Mouse (Mus musculus): ENCODE measurements at regions not wholly inside any gene's neighbourhood (a gene's known extent, or its start where the extent isn't known, plus 50 kb on each side); places are given as distances from the start of the nearest gene placed in this dataset.
A peak's percentile ranks its signal among the peaks of the same experiment; 100 is the strongest.

DNA sequence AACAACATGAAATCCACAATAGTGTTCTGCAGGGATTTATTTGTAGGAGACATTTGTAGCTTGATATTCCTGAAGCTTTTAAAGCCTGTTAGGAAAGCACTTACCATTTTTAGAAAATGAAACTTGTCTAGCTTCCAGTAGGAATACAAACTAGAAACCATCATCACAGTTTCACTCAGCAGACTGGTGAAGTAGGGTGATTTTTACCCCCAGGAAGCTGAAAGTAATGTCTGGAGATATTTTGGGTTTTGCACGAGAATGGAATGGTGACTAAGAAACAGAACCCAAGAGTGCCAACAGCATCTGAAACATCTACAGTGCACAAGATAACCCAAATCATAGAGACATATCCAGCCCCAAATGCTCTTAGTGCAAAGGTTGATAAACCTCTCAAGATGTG lies 196.1 kb upstream of the Gm6657 start:
- DNase-seq, result no peak

DNA sequence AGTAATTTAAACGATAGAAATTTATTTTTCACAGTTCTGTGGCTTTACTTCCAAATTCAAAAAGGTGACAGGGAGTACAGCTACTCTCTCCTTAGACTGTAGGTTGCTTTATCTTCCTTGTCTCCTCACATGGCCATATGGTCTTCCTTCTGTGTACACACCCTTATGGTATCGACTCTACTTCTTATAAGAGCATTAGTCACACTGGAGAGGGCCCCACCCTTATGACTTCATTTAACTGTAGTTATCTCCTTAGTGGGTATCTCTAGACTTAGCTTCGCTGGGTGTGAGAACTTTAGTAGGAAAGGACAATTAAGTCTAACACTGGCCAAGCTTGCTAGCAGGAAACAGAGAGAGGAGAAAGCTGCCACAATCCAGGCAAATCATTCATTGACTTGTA lies 193.6 kb upstream of the Gm6657 start:
- DNase-seq, result no peak

DNA sequence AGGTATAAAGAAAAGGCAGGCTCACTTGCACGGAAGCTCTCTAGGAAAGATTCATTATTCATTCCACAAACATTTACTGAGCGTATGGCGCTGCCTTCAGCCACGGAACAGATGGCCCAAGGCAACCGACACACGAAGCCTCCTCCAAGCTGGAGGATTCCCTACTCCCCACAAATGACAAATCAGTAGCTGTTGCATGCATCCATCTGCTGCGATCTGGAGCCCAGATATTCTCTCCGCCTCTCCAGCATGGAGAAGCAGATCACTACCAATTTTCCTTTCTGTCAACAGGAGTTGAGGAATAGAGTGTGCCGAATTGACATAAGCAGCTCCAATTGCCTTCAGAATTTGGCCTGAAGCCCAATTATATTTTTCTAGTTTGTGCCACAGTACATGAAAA lies 192.2 kb upstream of the Gm6657 start:
- DNase-seq, result no peak

DNA sequence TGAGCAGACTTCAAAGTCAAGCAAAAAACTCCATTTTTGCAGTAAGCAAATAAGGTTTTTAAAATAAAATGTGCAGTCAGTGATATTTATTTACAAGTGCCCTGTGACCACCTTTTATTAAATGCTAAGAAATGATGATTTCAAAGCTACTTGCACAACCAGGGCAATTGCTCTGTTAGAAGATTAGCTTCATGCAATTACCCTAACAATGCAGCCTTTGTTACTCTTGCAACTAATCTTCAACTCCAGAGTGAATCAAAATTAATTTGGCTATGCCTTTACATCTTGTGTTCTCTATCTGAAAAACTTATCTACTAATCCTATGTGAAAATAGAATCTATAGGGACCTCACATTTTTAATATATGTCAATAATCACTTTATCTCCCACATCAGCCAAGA lies 160.3 kb upstream of the Gm6657 start:
- DNase-seq, result no peak

DNA sequence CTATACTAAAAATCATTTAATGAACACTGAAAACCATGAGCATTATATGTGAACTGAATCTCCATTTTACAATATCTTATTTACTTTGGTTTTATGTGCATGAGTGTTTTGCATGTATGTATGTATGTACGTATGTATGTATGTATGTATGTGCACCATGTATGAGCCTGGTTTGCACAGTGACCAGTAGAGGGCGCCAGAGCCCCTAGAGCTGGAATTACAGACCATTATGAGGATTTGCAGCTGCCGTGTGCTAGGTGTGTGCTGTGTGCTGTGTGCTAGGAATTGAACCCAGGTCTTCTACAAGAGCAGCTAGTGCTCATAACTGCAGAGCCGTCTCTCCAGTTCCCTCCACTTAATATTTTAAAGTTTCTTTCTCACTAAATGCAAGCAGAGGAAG lies 147.5 kb upstream of the Gm6657 start:
- no peak for DNase-seq

DNA sequence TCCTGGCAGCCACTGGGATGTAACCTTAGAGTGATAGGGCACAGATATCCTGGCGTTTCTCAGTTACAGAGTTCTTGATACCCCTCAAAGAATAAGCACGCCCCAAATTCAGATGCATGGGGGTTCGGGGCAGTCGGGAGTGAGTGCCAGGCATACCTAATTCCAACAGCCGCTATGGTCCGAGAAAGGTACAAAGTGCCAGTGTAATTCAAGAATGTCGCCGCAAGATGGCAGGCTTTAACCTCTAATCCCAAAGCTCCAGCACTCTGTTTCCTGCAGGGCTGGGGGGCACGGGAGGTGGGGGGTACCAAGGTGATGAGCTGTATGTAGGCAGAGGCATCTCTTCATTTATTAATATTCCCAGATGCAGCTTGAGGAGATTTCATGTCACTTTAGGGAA lies 138.1 kb upstream of the Gm6657 start:
- DNase-seq, result peak; percentile 56

DNA sequence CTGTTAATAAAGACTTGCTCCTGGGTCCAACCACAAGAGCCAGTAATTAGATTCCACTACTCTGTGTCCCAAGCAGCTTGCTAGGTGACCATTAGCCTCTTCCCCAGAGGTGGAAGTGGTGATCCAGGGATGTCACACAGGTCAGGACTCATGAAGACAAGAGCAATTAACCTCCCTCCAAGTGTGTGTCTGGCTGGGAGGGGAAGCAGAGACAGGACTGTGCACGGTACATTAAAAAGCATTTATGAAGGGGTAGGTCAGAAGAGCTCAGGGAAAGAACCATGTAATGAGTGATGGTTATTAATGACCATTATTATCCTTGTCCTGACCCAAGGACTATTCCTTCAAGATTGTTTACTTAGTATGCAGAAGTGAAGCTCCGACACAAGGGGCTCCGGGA lies 136.9 kb upstream of the Gm6657 start:
- no peak for DNase-seq

DNA sequence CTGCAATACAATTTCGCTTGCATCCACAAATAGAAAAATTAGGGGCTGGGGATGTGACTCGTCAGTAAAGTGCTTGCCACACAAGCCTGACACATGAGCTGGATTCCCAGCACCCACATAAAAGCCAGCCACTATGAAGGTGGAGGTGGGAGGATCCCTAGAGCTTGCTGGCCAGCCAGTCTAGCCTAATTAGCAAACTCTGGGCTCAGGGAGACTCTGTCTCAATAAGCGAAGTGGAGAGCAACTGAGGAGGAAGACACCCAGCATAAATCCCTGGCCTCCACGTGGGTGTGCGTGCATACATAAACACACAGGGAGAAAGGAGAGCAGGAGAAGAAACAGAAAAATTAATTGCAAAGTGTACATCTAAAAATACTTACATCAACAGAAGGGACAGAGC lies 134.1 kb upstream of the Gm6657 start:
- no peak for DNase-seq

DNA sequence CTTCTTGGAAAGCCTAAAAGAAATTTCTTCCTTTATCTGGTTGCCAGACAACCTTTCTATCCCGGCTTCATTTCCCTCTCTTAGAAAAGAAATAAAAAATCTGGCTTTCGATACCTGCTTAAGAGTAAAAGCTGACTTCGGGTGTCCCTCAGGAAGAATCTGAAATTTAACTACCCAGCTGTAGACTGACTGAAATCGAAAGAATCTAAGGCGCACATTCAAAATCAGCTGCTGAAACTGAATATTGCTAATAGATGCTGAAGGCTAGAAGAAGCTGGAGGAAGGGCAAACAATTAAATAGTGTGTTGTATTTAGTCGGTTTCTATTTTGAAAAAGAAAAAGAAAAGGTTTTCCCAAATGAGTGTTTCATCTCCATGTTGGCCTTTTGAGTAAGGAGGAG lies 128.0 kb upstream of the Gm6657 start:
- DNase-seq, result no peak

DNA sequence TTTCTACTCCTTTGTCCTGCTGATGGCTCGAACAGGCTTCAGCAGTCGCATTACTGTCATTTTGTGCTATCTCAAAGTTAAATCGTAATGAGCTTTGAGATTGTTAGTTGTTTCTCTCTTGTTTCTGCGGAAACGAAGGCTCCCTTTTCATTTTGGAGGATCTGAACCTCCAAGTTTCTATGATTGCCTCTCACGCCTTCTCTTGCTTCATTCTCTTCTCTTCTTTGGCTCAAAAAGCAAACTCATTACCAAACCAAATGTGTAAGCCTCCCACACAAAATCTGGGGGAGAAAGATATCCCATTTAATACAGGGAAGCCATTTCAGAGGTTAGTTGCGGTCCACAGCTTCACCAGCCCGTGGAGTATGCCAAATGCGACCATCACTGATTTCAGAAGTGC lies 121.1 kb upstream of the Gm6657 start:
- no peak for DNase-seq

DNA sequence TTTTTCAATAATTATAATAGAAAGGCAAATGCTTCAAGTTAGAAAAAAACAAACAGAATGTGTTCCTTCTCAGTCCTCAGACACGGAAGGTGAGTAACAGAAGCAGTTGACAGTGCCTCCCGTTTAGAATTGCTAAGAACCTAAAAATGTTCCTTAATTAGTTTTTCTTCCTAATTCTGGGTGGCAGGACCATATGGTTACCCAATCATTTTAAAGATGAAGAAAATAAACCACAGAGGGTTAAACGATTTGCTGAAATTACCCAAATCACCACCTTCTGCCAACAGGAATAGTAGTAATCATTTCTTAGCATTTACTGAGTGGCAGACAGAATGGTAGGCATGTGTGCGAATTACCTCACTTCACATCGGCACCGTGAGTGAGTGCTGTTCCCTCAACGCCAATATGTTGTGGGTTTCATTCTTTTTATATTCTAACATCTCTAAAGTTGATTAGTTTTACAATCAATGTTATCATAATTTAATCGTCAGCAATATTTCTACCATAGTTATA lies 119.7 kb upstream of the Gm6657 start:
- DNase-seq, result no peak

DNA sequence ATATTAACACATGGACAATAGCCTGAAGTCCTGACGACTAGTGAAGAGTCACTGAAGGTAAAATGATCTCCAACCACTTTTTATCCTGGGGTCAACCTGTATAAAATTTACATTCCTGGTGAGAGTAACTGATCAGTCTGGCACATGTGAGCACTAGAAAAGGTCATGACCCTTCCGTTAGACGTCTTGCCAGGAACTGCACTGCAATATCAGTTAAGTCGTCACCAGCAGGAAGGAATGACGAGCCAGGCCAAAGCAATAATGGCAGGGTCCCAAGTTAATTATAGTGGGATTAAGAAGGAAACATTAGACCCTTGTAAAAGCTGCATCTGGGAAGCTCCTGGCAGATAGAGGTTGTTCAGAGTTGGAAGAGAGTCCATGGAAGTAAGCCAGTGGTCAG lies 116.8 kb upstream of the Gm6657 start:
- DNase-seq, result no peak

DNA sequence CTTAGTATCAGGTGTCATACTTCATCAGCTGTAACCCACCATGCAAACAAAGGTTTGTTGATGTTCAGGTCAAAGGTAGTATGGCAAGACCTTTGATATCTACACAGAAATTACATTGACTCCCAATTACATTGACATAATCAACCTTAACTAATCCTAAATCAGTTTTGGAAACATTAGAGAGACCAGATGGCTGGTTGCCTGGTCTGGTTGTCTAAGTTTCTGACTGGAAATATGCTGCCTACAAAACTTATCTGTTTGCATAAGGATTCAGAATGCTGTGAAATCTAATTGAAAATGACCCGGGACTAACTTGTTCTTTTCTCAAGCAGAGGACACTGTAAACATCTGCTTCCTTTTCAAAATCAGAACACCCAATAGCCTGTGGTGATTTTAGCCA lies 111.9 kb upstream of the Gm6657 start:
- no peak for DNase-seq

DNA sequence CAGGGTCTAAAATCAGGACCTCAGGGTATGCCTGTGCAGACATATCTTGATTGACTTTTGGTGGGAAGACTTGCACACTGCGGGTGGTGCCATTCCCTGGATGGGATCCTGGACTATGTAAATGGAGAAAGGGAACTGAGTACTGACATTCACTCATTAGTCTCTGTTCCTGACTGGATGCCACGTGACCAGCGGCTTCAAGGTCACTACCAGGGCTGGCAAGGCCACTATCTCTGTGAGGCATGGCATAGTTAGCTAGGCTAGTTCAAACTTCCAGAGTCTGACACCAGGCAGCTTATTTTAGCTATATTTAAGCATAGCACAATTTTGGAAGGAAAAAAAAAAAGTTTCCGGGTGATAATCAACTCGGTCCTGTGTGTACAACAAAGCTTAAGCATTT lies 108.0 kb upstream of the Gm6657 start:
- no peak for DNase-seq

DNA sequence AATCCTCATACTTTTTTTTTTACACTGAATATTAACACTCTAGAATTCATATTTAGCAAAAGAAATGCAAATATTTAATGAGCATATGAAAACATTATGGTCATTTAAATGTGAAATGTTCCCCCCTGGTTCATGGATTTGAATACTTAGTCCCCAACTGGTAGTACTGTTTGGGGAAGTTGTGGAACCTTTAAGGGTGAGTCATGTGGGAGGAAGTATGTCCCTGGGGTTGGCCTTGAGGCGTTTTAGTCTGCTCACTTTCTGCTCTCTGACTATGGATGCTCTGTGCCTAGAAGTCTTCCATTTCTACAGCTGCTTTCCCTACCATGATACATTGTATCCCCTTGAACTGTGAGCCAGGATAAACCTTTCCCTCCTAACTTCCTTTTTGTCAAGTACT lies 106.1 kb upstream of the Gm6657 start:
- no peak for DNase-seq

DNA sequence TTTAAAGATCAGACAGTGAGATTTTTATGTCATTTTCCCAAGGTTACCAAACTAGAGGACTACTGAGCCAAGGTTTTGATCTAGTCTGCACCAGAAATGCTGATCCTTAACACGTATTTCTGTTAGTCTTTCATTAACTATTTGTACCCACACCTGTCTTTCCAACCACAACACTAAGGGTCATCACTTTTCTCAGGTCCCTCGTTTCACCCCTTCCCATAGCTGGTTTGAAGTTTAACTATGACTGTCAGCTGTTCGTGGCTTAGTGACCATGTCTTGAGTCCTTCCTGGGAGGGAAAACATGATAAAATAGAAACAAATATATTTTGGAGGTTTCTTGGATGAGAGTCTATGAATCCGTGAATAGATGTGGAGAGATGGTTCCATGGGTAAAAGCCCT lies 99.6 kb upstream of the Gm6657 start:
- no peak for DNase-seq

DNA sequence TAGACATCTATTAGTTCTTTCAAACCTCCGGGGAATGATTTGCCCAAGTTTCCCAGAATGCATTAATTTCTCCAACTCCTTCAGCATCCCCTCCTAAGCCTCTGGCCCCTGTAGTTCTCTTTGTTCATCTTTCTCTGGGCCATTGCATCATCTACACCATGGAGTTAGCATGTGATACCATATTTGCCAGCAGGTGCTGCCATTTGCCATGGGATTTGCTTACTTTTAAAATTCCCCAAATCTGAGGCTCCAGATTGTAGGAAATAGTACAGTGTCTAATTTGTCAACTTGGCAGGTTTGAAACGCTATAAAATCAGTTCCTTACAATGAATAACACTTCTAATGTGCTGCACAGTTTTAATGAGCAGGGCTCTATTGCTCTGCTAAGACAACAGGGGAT lies 98.7 kb upstream of the Gm6657 start:
- DNase-seq, result no peak

DNA sequence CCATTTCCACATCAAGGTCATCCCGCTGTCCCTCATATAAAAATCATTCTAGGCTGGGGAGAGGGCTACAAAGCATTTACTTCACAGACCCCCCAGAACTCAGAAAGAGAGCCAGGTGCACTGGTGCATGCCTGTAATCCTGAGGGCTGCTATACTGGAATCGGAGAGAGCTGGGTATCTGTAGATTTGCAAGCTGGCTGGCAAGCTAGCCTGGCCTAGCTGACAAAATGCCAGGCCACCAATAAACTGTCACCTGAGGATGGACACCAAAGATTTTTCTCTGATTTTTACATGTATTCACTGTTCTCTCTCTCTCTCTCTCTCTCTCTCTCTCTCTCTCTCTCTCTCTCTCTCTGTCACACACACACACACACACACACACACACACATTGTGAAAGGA lies 98.1 kb upstream of the Gm6657 start:
- DNase-seq, result no peak

DNA sequence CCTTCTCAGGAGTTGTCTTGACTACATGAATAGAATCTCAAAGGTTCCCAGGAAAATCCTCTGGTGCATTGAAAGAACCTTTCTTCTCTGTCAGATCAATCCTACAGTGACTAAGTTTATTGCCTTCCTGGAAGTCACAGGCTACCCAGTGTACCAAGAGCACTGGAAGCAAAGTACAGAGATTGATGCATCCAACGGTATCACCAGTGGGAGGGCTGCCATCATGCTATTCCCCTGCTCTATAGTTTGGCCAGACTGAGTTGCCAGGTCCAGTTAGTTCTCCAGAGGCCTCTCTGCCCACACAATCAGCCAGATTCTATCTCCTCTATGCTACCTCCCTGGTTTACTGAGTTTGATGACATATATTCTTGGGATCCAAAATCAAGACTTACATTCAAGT lies 96.9 kb upstream of the Gm6657 start:
- no peak for DNase-seq

DNA sequence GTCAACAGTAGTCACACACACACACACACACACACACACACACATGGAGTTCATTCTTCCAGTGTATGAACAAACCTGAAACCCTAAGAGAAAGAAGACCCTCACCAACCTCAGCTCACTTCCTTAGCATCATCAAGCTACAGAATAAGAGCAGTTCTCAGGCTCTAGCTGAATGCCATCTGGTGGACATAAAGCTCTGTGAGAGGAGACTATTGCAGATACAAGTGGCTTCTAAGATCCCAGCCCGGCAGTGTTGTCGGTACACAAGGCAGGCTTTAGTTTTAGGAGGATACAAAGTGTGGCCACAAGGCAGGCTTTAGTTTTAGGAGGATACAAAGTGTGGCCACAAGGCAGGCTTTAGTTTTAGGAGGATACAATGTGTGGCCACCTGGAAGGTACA lies 96.3 kb upstream of the Gm6657 start:
- no peak for DNase-seq

DNA sequence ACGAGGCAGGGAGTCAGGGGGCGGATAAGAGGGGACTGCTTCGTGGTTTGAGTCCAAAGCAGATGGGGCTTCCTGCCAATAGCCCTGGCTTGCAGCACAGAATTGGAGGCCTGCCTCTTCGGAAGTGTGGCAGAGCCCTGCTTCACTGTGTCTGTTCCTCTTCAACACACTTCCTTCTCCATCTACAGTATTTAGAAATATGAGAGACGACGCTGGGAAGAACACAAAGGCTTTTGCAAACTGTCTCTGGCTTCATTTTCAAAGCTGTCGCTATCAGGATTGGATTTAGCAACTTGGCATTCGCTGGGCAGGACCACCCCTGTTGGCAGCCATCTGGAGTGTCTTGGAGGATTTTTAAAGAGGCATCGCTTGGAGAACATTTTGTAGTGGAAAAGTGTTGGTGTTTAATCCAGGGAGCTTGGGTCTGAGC lies 95.3 kb upstream of the Gm6657 start:
- peak; percentile 60 for DNase-seq

DNA sequence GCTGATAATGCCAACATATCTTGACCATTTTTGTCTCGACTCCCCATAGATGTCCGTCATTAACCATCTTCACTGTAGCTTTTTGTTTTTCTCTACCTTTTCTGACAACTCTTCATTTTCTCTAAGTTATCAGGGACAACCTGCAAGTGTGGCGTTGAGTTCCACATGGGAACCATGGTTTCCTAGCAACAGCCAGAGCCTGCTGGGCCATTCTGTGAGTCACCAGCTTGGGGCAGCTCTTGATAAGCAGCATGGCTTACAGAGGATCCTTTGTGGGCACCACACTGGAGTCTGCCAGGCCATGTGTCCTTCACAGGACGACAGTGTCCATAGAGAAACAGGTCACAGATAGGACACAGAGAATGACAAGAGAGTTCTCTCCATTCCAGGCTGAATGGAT lies 94.3 kb upstream of the Gm6657 start:
- DNase-seq, result no peak

DNA sequence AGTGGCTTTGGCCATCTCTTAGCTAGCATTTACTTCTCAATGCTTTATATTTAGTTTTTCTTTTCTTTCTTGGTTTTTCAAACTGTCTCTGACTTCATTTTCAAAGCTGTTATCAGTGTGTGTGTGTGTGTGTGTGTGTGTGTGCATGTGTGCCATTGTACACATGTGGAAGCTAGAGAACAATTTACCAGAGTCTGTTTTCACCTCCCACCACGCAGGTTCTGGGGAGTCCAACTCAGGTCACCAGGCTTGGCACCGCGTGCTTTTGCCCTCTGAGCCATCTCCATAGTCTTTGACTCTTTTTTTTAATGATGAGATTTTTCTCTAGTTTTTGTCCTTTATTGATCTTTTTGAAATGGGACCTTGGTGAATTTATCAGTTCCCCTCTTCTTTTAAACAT lies 93.3 kb upstream of the Gm6657 start:
- no peak for DNase-seq

DNA sequence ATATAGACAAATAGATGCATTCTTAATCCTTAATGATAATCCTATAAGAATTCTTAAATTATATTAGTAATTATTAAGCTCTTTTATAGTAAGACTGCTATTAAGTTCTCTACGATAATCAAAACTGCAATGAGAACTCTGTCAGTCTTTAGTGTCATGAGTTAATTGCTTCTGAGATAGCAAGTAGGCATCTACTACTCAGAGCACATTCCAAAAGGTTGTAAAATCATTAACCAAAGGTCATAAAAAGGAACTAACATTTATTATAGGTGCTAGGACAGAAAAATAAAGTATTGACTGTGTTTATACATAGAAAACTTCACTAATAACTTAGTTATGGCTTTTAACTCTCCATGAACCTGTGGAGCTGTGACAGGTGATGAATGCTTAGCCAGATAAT lies 84.1 kb upstream of the Gm6657 start:
- DNase-seq, result no peak

DNA sequence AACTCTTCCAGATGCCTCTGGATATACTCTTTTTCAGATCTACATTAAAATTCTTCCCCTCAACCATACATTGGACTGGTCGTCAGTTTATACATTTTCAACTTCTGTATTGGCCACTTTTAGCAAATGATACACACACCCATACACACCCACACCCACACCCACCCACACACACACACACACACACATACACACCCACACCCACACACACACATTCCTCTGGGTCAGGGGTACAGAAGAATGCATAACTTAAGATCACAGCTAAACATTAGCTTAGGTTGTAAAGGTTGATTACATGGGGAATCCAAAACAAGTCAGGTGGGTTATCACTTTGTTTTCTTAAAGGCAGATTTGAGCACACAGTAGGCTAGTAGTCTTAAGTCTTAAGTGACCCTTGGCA lies 75.9 kb upstream of the Gm6657 start:
- no peak for DNase-seq

DNA sequence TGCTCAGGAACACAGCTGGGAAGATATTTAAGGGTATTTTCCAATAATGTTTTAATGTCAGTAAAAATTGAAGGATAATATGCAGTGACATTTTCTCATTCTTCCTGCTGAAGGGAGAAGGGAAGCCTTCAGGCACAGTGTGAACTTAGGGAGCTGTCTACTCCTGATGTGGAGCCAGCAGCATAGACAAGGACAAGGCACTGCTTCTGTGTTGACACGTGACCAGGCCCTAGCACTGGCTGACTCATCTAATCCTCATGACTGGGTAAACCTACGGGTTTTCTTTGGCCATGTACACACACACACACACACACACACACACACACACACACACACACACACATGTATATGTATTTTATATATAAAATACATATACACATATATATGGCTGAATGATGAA lies 74.8 kb upstream of the Gm6657 start:
- no peak for DNase-seq
